Mouse (Mus musculus): ENCODE results near the gene Ralgps2. TPM values are rescaled to one million over a fixed set of nuclear protein-coding genes. Genes with fewer than 3 reads are reported as not detected.

The Ralgps2 gene
- polyA plus RNA-seq, 1 experiment, result 7.8 TPM

DNA sequence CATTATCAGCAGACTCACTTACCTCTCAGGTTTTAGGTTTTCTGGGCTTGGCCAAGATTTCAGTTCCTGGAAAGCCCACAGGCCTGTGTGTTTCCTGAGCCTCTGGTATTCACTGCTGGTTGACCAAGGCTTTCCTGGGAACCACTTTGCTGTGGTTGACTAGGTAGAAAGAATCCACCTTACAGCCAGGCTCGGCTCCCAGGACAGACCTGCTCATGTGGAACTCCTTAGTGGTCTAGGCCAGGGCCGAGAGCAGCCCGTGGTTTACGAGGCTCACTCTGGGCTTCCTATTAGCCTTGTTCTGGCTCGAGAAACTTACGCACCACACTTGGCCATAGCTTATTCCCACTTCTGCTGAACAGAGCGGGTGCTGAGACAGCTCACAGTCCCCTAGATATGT is 163.4 kb downstream of the Ralgps2 start:
- no peaks in the 10 kb centered on the region for H3K79me2 ChIP-seq (ENCODE audit: control insufficient read depth, insufficient read depth)
- no peak overlapping the region for H3K4me2 ChIP-seq (ENCODE audit: low read depth)
- TF ChIP-seq POLR2A (IDR thresholded peaks at IDR 0.05; ENCODE audit: insufficient read length, low read depth), result no peak
- TF ChIP-seq SRF (IDR thresholded peaks at IDR 0.05; ENCODE audit: control insufficient read depth, insufficient read length, low read depth), result no peak
- TF ChIP-seq REST (IDR thresholded peaks at IDR 0.05; ENCODE audit: insufficient read depth, insufficient read length), result no peak
- no peak for TF ChIP-seq CEBPB (IDR thresholded peaks at IDR 0.05; ENCODE audit: insufficient read depth, poor library complexity, severe bottlenecking)
- TF ChIP-seq MYOG (IDR thresholded peaks at IDR 0.05; ENCODE audit: control insufficient read depth in 1 of 3, insufficient read depth in 1 of 3, insufficient read length in 2 of 3, low read depth in 2 of 3), result no peak
- no peak for TF ChIP-seq TCF3 (IDR thresholded peaks at IDR 0.05; ENCODE audit: insufficient read length, low read depth)
- TF ChIP-seq MAX (IDR thresholded peaks at IDR 0.05; ENCODE audit: low read depth), result no peak
- no peak for TF ChIP-seq POLR2AphosphoS2 (IDR thresholded peaks at IDR 0.05; ENCODE audit: insufficient read length, low read depth)
- no peak for TF ChIP-seq USF1 (IDR thresholded peaks at IDR 0.05; ENCODE audit: low read depth)
- no peak for TF ChIP-seq E2F4 (IDR thresholded peaks at IDR 0.05; ENCODE audit: insufficient read depth)
- no peak for TF ChIP-seq TCF12 (IDR thresholded peaks at IDR 0.05; ENCODE audit: insufficient read depth, poor library complexity, severe bottlenecking)
- no peak for TF ChIP-seq MYOD1 (IDR thresholded peaks at IDR 0.05; ENCODE audit: control insufficient read depth in 1 of 3, insufficient read length in 2 of 3, low read depth in 2 of 3)
- no peak overlapping the region for H3K4me3 ChIP-seq
- H3ac ChIP-seq (ENCODE audit: control insufficient read depth, insufficient read length), result no peak overlapping the region
- no peaks in the 10 kb centered on the region for H3K36me3 ChIP-seq (ENCODE audit: control insufficient read depth, insufficient read depth)
- H3K27me3 ChIP-seq (ENCODE audit: control insufficient read depth, insufficient read depth, insufficient read length), result no peaks in the 10 kb centered on the region

DNA sequence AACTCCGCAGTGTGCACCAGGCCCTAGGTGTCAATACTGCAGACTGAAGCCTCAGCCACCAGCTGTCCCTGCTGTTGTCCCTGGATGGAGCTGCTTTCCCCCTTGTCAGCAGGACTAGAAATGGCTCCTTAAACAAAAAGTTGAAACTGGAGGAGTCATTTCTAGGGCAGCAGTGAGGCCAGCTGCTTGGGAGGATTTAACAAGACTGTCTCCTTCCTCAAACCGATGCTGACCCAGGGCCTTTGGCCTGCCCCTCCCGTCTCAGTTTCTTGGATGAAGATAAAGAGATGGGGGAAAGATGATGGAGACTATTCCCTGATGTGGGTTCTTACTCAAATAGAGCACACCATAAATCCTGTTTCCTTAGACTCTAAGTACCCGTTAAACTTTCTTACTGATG is 164.2 kb downstream of the Ralgps2 start:
- H3K79me2 ChIP-seq (ENCODE audit: control insufficient read depth, insufficient read depth), result no peaks in the 10 kb centered on the region
- TF ChIP-seq POLR2A (IDR thresholded peaks at IDR 0.05; ENCODE audit: insufficient read length, low read depth), result no peak
- no peak for TF ChIP-seq POLR2AphosphoS2 (IDR thresholded peaks at IDR 0.05; ENCODE audit: insufficient read length, low read depth)
- TF ChIP-seq TCF3 (IDR thresholded peaks at IDR 0.05; ENCODE audit: insufficient read length, low read depth), result no peak
- no peaks in the 10 kb centered on the region for H3K27me3 ChIP-seq (ENCODE audit: control insufficient read depth, insufficient read depth, insufficient read length)
- H3K4me3 ChIP-seq, result no peak overlapping the region
- H3K36me3 ChIP-seq (ENCODE audit: control insufficient read depth, insufficient read depth), result no peaks in the 10 kb centered on the region
- H3K4me2 ChIP-seq (ENCODE audit: low read depth), result no peak overlapping the region
- no peak overlapping the region for H3ac ChIP-seq (ENCODE audit: control insufficient read depth, insufficient read length)

DNA sequence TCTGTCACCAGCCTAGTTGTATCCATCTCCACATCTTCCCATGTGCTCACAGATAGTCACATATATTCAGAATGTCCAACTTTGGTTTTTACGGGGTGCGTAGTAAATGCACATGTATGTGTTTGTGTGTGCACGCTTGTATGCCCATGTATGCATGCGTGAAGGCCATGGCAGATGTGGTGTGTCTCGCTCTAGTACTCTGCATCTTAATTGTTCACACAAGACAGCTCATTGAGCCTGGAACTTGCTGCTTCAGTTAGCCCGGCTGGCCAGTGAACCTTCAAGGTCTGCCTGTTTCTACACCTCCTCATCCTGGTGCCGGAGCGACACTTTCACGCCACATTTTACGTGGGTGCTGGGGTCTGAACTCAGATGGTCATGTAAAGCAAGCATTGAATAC is 168.6 kb downstream of the Ralgps2 start:
- Histone ChIP-seq H3K79me2 (ENCODE audit: control insufficient read depth, insufficient read depth) (no peaks in the 10 kb centered on the region), H3ac (ENCODE audit: control insufficient read depth, insufficient read length) (no peak overlapping the region), H3K36me3 (ENCODE audit: control insufficient read depth, insufficient read depth) (no peaks in the 10 kb centered on the region), H3K27me3 (ENCODE audit: control insufficient read depth, insufficient read depth, insufficient read length) (no peaks in the 10 kb centered on the region), H3K4me3 (no peak overlapping the region), H3K4me2 (ENCODE audit: low read depth) (no peak overlapping the region)
- TF ChIP-seq MYOD1 (IDR thresholded peaks at IDR 0.05; ENCODE audit: control insufficient read depth in 1 of 3, insufficient read length in 2 of 3, low read depth in 2 of 3) (no peak), TCF3 (IDR thresholded peaks at IDR 0.05; ENCODE audit: insufficient read length, low read depth) (no peak), POLR2A (IDR thresholded peaks at IDR 0.05; ENCODE audit: insufficient read length, low read depth) (no peak), MAX (IDR thresholded peaks at IDR 0.05; ENCODE audit: low read depth) (no peak), E2F4 (IDR thresholded peaks at IDR 0.05; ENCODE audit: insufficient read depth) (no peak), TCF12 (IDR thresholded peaks at IDR 0.05; ENCODE audit: insufficient read depth, poor library complexity, severe bottlenecking) (no peak), MYOG (IDR thresholded peaks at IDR 0.05; ENCODE audit: control insufficient read depth in 1 of 3, insufficient read depth in 1 of 3, insufficient read length in 2 of 3, low read depth in 2 of 3) (no peak), USF1 (IDR thresholded peaks at IDR 0.05; ENCODE audit: low read depth) (no peak), REST (IDR thresholded peaks at IDR 0.05; ENCODE audit: insufficient read depth, insufficient read length) (no peak), SRF (IDR thresholded peaks at IDR 0.05; ENCODE audit: control insufficient read depth, insufficient read length, low read depth) (no peak), POLR2AphosphoS2 (IDR thresholded peaks at IDR 0.05; ENCODE audit: insufficient read length, low read depth) (no peak), CEBPB (IDR thresholded peaks at IDR 0.05; ENCODE audit: insufficient read depth, poor library complexity, severe bottlenecking) (no peak)

DNA sequence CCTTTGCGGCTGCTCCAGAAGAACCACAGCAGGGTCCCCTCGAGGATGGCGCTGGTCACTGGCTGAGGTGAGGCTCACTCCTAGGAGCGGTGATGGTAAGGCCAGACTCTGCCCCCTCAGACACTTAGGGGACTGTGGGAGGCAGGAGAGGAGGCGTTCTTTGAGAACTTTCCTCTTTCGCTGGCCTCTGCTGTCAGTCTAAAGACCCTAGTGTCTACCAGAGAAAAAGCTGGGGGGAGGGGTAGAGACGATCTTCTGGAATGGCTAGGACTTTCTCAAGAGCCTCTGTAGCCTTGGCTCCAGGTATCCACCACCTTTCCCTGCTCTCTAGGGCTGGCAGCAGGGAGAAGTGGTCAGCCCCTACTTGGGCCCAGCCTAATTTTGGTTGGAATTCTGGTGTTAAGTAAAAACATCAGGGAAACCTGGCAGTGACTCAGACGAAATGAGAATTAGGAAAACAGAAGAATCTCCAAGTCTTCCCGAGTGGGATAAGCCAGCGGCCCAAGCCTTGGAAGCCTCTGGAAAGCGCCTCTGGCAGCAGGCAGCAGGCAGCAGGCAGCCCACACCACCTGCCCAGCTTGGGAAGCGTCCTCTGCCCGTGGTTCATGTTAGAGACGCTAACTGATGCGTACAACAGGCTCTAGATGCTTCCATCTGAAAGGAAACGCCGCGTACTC is 169.7 kb downstream of the Ralgps2 start:
- Histone ChIP-seq H3K4me2 (ENCODE audit: low read depth) (no peak overlapping the region), H3K4me3 (no peak overlapping the region), H3ac (ENCODE audit: control insufficient read depth, insufficient read length) (no peak overlapping the region), H3K79me2 (ENCODE audit: control insufficient read depth, insufficient read depth) (no peaks in the 10 kb centered on the region), H3K27me3 (ENCODE audit: control insufficient read depth, insufficient read depth, insufficient read length) (no peaks in the 10 kb centered on the region), H3K36me3 (ENCODE audit: control insufficient read depth, insufficient read depth) (no peaks in the 10 kb centered on the region)
- no peak for TF ChIP-seq TCF3 (IDR thresholded peaks at IDR 0.05; ENCODE audit: insufficient read length, low read depth)
- TF ChIP-seq USF1 (IDR thresholded peaks at IDR 0.05; ENCODE audit: low read depth), result no peak
- no peak for TF ChIP-seq MYOD1 (IDR thresholded peaks at IDR 0.05; ENCODE audit: control insufficient read depth in 1 of 3, insufficient read length in 2 of 3, low read depth in 2 of 3)
- no peak for TF ChIP-seq POLR2AphosphoS2 (IDR thresholded peaks at IDR 0.05; ENCODE audit: insufficient read length, low read depth)
- TF ChIP-seq MAX (IDR thresholded peaks at IDR 0.05; ENCODE audit: low read depth), result no peak
- no peak for TF ChIP-seq MYOG (IDR thresholded peaks at IDR 0.05; ENCODE audit: control insufficient read depth in 1 of 3, insufficient read depth in 1 of 3, insufficient read length in 2 of 3, low read depth in 2 of 3)
- no peak for TF ChIP-seq POLR2A (IDR thresholded peaks at IDR 0.05; ENCODE audit: insufficient read length, low read depth)
- TF ChIP-seq SRF (IDR thresholded peaks at IDR 0.05; ENCODE audit: control insufficient read depth, insufficient read length, low read depth), result no peak
- TF ChIP-seq CEBPB (IDR thresholded peaks at IDR 0.05; ENCODE audit: insufficient read depth, poor library complexity, severe bottlenecking), result no peak
- TF ChIP-seq TCF12 (IDR thresholded peaks at IDR 0.05; ENCODE audit: insufficient read depth, poor library complexity, severe bottlenecking), result no peak
- no peak for TF ChIP-seq REST (IDR thresholded peaks at IDR 0.05; ENCODE audit: insufficient read depth, insufficient read length)
- no peak for TF ChIP-seq E2F4 (IDR thresholded peaks at IDR 0.05; ENCODE audit: insufficient read depth)
